Mouse (Mus musculus) thymus, adult 2 months (tissue): Measurements from ENCODE around the gene Ccdc93. TPM values are rescaled to one million over a fixed set of nuclear protein-coding genes. Genes with fewer than 3 reads are reported as not detected.

Experiments used
- DNase-seq: peaks from one replicate; pipeline ENCODE4 v3.0.0; 2021
- H3K27ac ChIP-seq: fragments of 200-500 bp; 2 replicates; pipeline ENCODE4 v1.5.1; 2012; ENCODE audit warnings: low read length, control low read depth; ENCODE audit not compliant: control insufficient read depth, insufficient read depth
- H3K27me3 ChIP-seq: fragments of 200-500 bp; 2 replicates; pipeline ENCODE4 v1.6.1; 2012; ENCODE audit warnings: mild to moderate bottlenecking, low read length, moderate library complexity, mixed read lengths; ENCODE audit not compliant: control insufficient read depth, insufficient read depth
- H3K36me3 ChIP-seq: fragments of 200-500 bp; 2 replicates; pipeline ENCODE4 v1.6.1; 2012; ENCODE audit warnings: mild to moderate bottlenecking, low read length, moderate library complexity; ENCODE audit not compliant: control insufficient read depth, insufficient read depth
- H3K4me1 ChIP-seq: fragments of 200-500 bp; replicated peaks from 2 replicates; pipeline ENCODE4 v1.6.1; 2012; ENCODE audit warnings: low read length; ENCODE audit not compliant: control insufficient read depth, insufficient read depth
- H3K4me3 ChIP-seq: fragments of 200-500 bp; 2 replicates; pipeline ENCODE4 v1.5.1; 2012; ENCODE audit warnings: mild to moderate bottlenecking, low read length, control low read depth, moderate library complexity; ENCODE audit not compliant: control insufficient read depth, insufficient read depth
- CTCF ChIP-seq: fragments of 200-500 bp; IDR thresholded peaks from 2 replicates; pipeline ENCODE4 v1.5.1; 2012; ENCODE audit warnings: mild to moderate bottlenecking, control low read depth, low read length, moderate library complexity, borderline replicate concordance; ENCODE audit not compliant: control insufficient read depth, poor library complexity, insufficient read depth; ENCODE audit errors: extremely low read depth
- POLR2A ChIP-seq: fragments of 200-500 bp; IDR thresholded peaks from 2 replicates; pipeline ENCODE4 v1.6.1; 2012; ENCODE audit warnings: mild to moderate bottlenecking, low read length, control low read depth, moderate library complexity; ENCODE audit not compliant: control insufficient read depth, poor library complexity, insufficient read depth; ENCODE audit errors: extremely low read depth
- WGBS: fragments of 180-500 bp; shearing (Covaris S2); methylation state at CpG from one replicate; pipeline ENCODE4 v1.1.7; 2018; 5-methylcytosine and 5-hydroxymethylcytosine counted together
- polyA plus RNA-seq: library from polyadenylated mRNA; depleted of rRNA; stranded (reverse); fragments of >200 nt; gene quantifications from 2 replicates; pipeline ENCODE4 v1.2.3, GENCODE M21; 2012; rRNA removed

The Ccdc93 gene
- 23.2 and 25.6 TPM in 2 replicates for polyA plus RNA-seq

DNA sequence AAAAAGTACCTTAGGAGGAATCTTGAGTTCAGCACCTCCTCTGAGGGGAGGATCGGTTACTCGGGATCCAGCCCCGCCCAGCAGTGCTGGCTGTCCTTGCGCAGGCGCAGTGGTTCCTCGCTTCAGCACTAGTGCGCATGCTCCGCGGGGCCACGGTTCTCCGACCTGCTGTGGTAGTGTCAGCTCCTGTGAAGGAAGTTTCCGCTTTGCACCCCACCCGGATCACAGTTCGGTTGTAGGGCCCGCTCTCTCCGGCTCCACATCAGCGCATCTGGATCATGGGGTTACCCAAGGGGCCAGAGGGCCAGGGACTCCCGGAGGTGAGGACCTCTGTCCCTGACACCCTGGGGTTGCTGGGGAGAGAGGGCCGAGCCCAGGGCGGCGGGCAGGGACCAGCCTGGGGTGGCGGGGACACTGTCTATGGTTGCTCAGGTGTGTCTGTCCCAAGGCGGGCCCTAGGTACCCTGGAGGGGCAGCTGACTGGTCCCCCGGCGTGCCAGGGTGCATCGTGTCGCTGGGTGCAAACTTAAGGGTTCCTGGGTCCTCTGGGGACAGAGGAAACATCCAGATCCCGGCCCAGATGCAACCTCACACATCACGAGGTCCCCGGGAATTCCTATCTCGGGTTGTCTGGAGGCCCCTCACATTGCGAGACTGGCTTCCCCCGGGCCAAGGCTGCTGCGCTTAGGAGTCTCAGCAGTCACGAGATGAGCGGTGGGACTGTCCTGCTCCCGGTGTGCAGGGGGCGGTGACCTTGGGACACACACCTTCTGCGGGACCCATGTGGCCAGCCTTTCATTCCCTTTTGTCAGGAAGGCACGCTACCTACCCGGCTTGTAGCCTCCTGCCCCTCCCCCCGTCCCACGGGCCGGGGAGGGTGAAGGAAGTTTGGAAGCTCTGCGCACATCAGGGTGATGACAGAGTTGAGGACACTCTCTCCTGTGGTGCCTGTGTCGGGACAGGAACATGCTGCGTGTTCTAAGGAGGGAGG, at the start of gene Ccdc93:
Gene Ccdc93 (plus strand): TSS at position 112 of the 991 bp plus-strand sequence.
- WGBS, result under 1% methylated on average over 47 of the region's 47 CpGs
- TF ChIP-seq CTCF (0 out of 2 replicates have a peak, but pooled peaks have one; percentile 4), POLR2A (peak; percentile 84)
- peaks cover 8% of the 10 kb centered on the region for H3K36me3 ChIP-seq
- H3K27me3 ChIP-seq, result no peaks in the 10 kb centered on the region
- H3K27ac ChIP-seq, result peak within 1 kb of the TSS; percentile 51
- peak; percentile 100 for DNase-seq
- peak within 1 kb of the TSS; percentile 68 for H3K4me3 ChIP-seq
- H3K4me1 ChIP-seq, result peaks cover 7% of the 10 kb centered on the region

DNA sequence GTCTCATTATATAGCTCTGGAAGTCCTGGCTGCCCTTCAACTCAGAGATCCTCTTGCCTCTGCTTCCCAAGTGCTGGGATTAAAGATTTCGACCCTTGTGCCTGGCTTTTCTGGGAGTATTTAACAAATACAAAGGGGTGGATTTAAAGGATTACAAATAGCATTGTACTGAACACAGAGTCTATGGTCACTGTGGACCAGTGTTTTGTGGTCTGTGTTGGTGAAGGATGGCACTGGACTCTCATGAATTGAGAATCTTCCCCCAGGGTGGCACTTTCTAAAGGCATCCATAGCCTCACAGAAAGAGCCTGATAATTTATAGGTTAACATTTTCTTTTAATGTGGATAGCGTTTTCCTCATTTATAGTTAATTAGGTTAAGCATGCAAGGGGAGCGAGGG, 49.3 kb upstream of the Ccdc93 start:
- no peak overlapping the region for H3K27ac ChIP-seq
- H3K27me3 ChIP-seq, result no peaks in the 10 kb centered on the region
- WGBS, result 91% methylated on average over 3 of the region's 3 CpGs
- H3K4me3 ChIP-seq, result no peak overlapping the region
- no peaks in the 10 kb centered on the region for H3K36me3 ChIP-seq
- DNase-seq, result no peak
- H3K4me1 ChIP-seq, result no peaks in the 10 kb centered on the region
- no peak for TF ChIP-seq CTCF
- TF ChIP-seq POLR2A, result no peak

DNA sequence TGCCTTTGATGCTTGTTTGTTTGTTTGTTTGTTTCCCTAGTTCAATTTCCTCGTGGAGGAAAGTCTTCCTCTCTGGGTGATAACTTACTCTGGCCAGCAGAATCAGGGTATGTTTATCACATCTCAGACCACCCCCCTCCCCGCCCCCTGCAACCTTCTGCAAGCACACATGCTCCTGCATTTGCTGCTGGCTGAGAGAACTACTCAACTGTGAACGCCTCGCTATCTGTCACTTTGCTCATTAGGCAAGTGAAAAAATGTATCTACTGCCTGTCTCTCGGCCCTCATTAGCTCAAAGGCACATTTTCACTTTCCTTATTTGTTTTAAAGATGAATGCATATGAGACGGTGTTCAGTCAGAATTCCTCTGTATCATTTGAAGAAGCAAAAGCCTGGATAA, 42.5 kb upstream of the Ccdc93 start:
- H3K36me3 ChIP-seq, result no peaks in the 10 kb centered on the region
- H3K27me3 ChIP-seq, result no peaks in the 10 kb centered on the region
- no peak overlapping the region for H3K27ac ChIP-seq
- DNase-seq, result no peak
- 85% methylated on average over 6 of the region's 6 CpGs for WGBS
- no peak overlapping the region for H3K4me3 ChIP-seq
- no peaks in the 10 kb centered on the region for H3K4me1 ChIP-seq
- TF ChIP-seq CTCF (no peak), POLR2A (no peak)

DNA sequence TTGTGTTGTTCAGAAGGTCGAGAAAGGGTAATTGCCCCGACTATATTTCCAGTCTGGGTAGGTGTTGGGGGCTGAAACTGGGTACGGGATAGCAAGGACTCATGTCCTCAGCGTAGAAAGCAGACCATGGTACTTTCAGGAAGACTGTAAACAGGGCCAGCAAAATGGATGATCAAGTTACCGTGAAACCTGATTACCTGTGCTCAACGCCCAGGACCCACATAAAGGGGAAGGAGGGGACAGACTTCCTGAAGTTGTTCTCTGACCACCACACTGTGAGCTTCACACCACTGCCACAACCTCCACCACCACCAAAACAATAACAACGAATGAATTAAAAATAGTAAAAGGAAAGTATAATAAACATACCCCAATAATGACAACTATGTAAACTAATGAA, 42.1 kb upstream of the Ccdc93 start:
- 84% methylated on average over 7 of the region's 7 CpGs for WGBS

DNA sequence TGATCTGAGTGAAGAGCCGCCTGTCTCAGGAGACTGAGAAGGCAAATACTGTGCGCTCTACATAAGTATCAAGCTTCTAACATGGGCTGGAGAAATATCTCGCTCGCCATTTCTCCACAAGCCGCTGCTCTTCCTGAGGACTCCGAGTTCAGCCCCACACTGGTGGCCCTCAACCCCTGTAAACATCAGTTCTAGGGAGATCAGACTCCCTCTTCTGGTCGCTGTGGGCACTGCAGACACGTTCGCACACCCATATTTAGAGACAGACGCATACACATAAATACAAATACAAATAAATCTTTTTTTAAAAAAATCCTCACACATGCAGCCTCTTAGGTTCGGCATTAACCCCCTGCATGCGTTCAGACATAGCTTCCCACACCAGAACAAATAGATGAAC, 41.3 kb upstream of the Ccdc93 start:
- no peak for DNase-seq
- Histone ChIP-seq H3K4me1 (no peaks in the 10 kb centered on the region), H3K27ac (no peak overlapping the region), H3K36me3 (no peaks in the 10 kb centered on the region), H3K27me3 (no peaks in the 10 kb centered on the region), H3K4me3 (no peak overlapping the region)
- TF ChIP-seq CTCF (no peak), POLR2A (no peak)
- 94% methylated on average over 12 of the region's 12 CpGs for WGBS

More for the DNA sequence above, 42.1 kb upstream of the Ccdc93 start:
- no peak for DNase-seq
- Histone ChIP-seq H3K36me3 (no peaks in the 10 kb centered on the region), H3K4me3 (no peak overlapping the region), H3K4me1 (no peaks in the 10 kb centered on the region), H3K27ac (no peak overlapping the region), H3K27me3 (no peaks in the 10 kb centered on the region)
- TF ChIP-seq POLR2A, result no peak
- TF ChIP-seq CTCF, result no peak

DNA sequence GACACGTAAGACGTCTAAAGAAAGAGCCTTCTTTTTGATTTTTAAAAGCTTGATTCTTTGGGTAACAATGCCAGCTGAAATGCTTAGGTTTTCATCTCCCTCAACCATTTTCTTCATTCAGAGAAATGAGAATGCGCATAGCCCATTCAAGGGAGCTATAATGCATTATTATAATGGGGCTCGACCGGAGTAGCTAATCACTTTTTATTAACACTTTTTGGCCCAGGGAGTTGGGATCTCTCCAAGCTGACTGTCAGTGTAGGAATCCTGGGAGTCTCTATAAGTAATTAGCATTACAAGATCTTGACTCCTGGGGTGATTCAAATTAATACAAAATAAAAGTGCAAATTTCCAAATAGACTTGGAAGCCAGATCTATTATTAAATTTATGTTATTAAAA, 40.8 kb upstream of the Ccdc93 start:
- no peak overlapping the region for H3K27ac ChIP-seq
- H3K27me3 ChIP-seq, result no peaks in the 10 kb centered on the region
- H3K4me1 ChIP-seq, result no peaks in the 10 kb centered on the region
- no peak for TF ChIP-seq POLR2A
- TF ChIP-seq CTCF, result no peak
- WGBS, result 98% methylated on average over 5 of the region's 5 CpGs
- no peak overlapping the region for H3K4me3 ChIP-seq
- DNase-seq, result no peak
- no peaks in the 10 kb centered on the region for H3K36me3 ChIP-seq
